Comparison of ENCODE assay signal across 19 mouse cellular contexts in the genomic region with DNA sequence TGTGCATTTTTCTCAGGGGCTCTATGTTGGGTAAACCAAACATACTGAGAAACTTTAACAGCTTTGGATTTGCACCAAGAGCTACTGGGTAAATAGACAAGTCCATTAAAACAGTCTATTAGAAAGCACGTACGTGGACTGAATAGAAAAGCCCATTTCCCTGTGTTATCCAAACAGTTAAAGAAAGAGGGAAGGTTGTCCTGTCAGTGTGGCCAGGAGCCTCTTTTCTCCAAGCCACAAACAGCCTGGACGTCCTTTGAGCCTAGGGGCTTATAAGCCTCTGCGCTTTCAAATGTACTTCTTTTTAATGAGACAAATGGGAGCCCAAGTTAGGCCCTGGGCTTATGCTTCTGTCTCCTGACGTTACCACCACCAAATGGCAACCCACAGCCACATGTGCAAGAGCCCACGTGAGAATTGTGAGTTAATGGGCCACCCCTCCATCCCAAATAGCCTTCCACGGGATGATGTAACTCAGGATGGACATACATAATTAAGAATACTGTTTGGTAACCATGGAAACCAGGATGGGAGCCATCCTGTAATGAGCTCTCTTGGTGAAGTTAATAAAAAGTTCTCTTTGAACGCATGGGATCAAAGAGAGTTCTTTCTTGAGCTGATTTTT. TPM values are rescaled to one million over a fixed set of nuclear protein-coding genes. Genes with fewer than 3 reads are reported as not detected.
DNase-seq lines count a peak whose midpoint lies in the region; ATAC-seq and TF ChIP-seq lines count a peak whose summit lies in the region.
"Had no signal": no experiment of that assay in that cellular context is flagged by ENCODE, and none has a peak within 500 bp of the region (broad histone marks: within the 10 kb centered on the region; RNA-seq: fewer than 3 reads in every experiment).

No protein-coding gene starts in this region.

- no peaks in the 10 kb centered on the region for H3K9me3 ChIP-seq in forebrain, embryonic 10.5 days
- H3K9me3 ChIP-seq in forebrain, postnatal 0 days (ENCODE audit: low read length), result no peaks in the 10 kb centered on the region
- H3K9me3 ChIP-seq in midbrain, embryonic 14.5 days (ENCODE audit: control insufficient read depth, low read length), result no peaks in the 10 kb centered on the region
- H3K9me3 ChIP-seq: hindbrain, embryonic 10.5 days; megakaryocyte, embryonic 14.5 days; stomach, embryonic 15.5 days had no signal

- H3K27ac ChIP-seq in forebrain, embryonic 10.5 days, result peak overlapping the region; percentile 81
- no peak overlapping the region for H3K27ac ChIP-seq in forebrain, postnatal 0 days (ENCODE audit: low read depth, low read length)
- peak overlapping the region; percentile 37; the same call in 1 of the 2 replicates for H3K27ac ChIP-seq in midbrain, embryonic 14.5 days (replicated peaks; ENCODE audit: low read depth, low read length)
- H3K27ac ChIP-seq: hindbrain, embryonic 10.5 days; stomach, embryonic 15.5 days had no signal

- no peak for TF ChIP-seq CTCF in brain, embryonic 14.5 days (IDR thresholded peaks at IDR 0.05; ENCODE audit: borderline replicate concordance, extremely low read depth, insufficient read depth, insufficient read length)
- no peak for TF ChIP-seq CTCF in forebrain, postnatal 0 days (IDR thresholded peaks at IDR 0.05; ENCODE audit: low read depth)

- no peaks in the 10 kb centered on the region for H3K36me3 ChIP-seq in forebrain, embryonic 10.5 days (replicated peaks)
- H3K36me3 ChIP-seq in forebrain, postnatal 0 days (ENCODE audit: insufficient read depth), result no peaks in the 10 kb centered on the region
- no peaks in the 10 kb centered on the region for H3K36me3 ChIP-seq in midbrain, embryonic 14.5 days (ENCODE audit: control insufficient read depth, insufficient read depth, low read length)
- H3K36me3 ChIP-seq: hindbrain, embryonic 10.5 days; stomach, embryonic 15.5 days had no signal

- 53% methylated on average over 8 of the region's 8 CpGs for WGBS in forebrain, embryonic 10.5 days
- WGBS in forebrain, postnatal 0 days, result 17% methylated on average over 8 of the region's 8 CpGs
- 33% methylated on average over 8 of the region's 8 CpGs for WGBS in midbrain, embryonic 14.5 days

- no peak for TF ChIP-seq POLR2A in brain, embryonic 14.5 days (IDR thresholded peaks at IDR 0.05; ENCODE audit: borderline replicate concordance, extremely low read depth, insufficient read depth, insufficient read length, poor library complexity, severe bottlenecking)

- no peaks in the 10 kb centered on the region; the same call in 1 of the 2 replicates for H3K27me3 ChIP-seq in forebrain, embryonic 10.5 days (ENCODE audit: poor library complexity, severe bottlenecking)
- no peaks in the 10 kb centered on the region for H3K27me3 ChIP-seq in forebrain, postnatal 0 days (ENCODE audit: insufficient read depth, low read length)
- no peaks in the 10 kb centered on the region for H3K27me3 ChIP-seq in midbrain, embryonic 14.5 days (ENCODE audit: control insufficient read depth, insufficient read depth, low read length)
- H3K27me3 ChIP-seq: megakaryocyte, embryonic 14.5 days; stomach, embryonic 15.5 days had no signal

- no peak overlapping the region for H3K4me2 ChIP-seq in forebrain, postnatal 0 days (ENCODE audit: low read depth)
- no peak overlapping the region for H3K4me2 ChIP-seq in midbrain, embryonic 14.5 days (ENCODE audit: low read length)
- H3K4me2 ChIP-seq: stomach, embryonic 15.5 days had no signal

- H3K4me3 ChIP-seq in forebrain, embryonic 10.5 days, result no peak overlapping the region
- H3K4me3 ChIP-seq in forebrain, postnatal 0 days (ENCODE audit: low read depth, low read length), result no peak overlapping the region
- no peak overlapping the region for H3K4me3 ChIP-seq in midbrain, embryonic 14.5 days (replicated peaks; ENCODE audit: low read depth, low read length)
- H3K4me3 ChIP-seq: hindbrain, embryonic 10.5 days; megakaryocyte, embryonic 14.5 days; myocyte; stomach, embryonic 15.5 days had no signal

- peaks cover 74% of the 10 kb centered on the region for H3K4me1 ChIP-seq in forebrain, embryonic 10.5 days
- H3K4me1 ChIP-seq in forebrain, postnatal 0 days (ENCODE audit: insufficient read depth), result peaks cover 3% of the 10 kb centered on the region; the same call in 1 of the 2 replicates
- H3K4me1 ChIP-seq in midbrain, embryonic 14.5 days (ENCODE audit: control insufficient read depth, insufficient read depth, low read length), result peaks cover 23% of the 10 kb centered on the region

- ATAC-seq in forebrain, postnatal 0 days, result peak; percentile 65
- ATAC-seq in midbrain, embryonic 14.5 days (ENCODE audit: low FRiP score, low TSS enrichment), result peak; percentile 50; the same call in 1 of the 2 replicates
- ATAC-seq: liver, postnatal 0 days had no signal

- peak; percentile 96 for DNase-seq in brain, embryonic 14.5 days (ENCODE audit: low read depth)
- DNase-seq in forebrain, embryonic 10.5 days (ENCODE audit: extremely low spot score, low spot score), result no peak
- peak; percentile 66 for DNase-seq in forebrain, postnatal 0 days
- DNase-seq in midbrain, embryonic 14.5 days, result peak; percentile 63
- no peak for DNase-seq in kidney, postnatal 14 days
- DNase-seq in thymus, postnatal 25 days, result no peak
- no peak for DNase-seq in cerebellum, postnatal 14 days
- DNase-seq: adrenal gland, adult 8-10 months; cerebellum, adult 9-11 months; gastrocnemius, postnatal 36 days; kidney, adult 8-10 months; kidney, postnatal 25 days; liver, postnatal 0 days; lung, postnatal 14 days; thymus, adult 2 months had no signal

- no peak overlapping the region for H3K9ac ChIP-seq in forebrain, postnatal 0 days
- no peak overlapping the region for H3K9ac ChIP-seq in midbrain, embryonic 14.5 days (replicated peaks; ENCODE audit: low read length)
- H3K9ac ChIP-seq: liver, postnatal 0 days; stomach, embryonic 15.5 days had no signal

RNA-seq across cellular contexts. Expression of a gene that starts 58.2 kb away (rescaled TPM):
- polyA plus RNA-seq in brain, embryonic 14.5 days (2012; rRNA removed), result 23.0 and 30.8 TPM in 2 replicates
- 46.7 and 47.0 TPM in 2 replicates for polyA plus RNA-seq in forebrain, embryonic 10.5 days (2016; fragmentation: Nextera tagmentation; extraction: Ambion mirVana)
- 24.4 and 32.3 TPM in 2 replicates for total RNA-seq in forebrain, postnatal 0 days (2014; rRNA removed)
- polyA plus RNA-seq in forebrain, postnatal 0 days (2015; fragmentation: Nextera tagmentation; extraction: Ambion mirVana), result 55.1 and 82.7 TPM in 2 replicates
- polyA plus RNA-seq in midbrain, embryonic 14.5 days (2014; fragmentation: Nextera tagmentation; extraction: Ambion mirVana), result 73.9 and 74.2 TPM in 2 replicates

Comparison
In these comparisons a context has a peak if more than half of its experiments do, and no peak if none do; other contexts are left out.
1. DNase-seq: peak in brain, embryonic 14.5 days (single experiment), forebrain, postnatal 0 days (single experiment) and midbrain, embryonic 14.5 days (single experiment); none in forebrain, embryonic 10.5 days (single experiment), kidney, postnatal 14 days (single experiment), thymus, postnatal 25 days (single experiment) and cerebellum, postnatal 14 days (0 of 2).